Mouse (Mus musculus) olfactory bulb, adult 2 months (tissue): ENCODE data around the gene Tbx4.

Source experiments
- CTCF ChIP-seq: fragments of 200-500 bp; IDR thresholded peaks from 2 replicates; pipeline ENCODE4 v1.5.1; 2012; ENCODE audit warnings: low read depth, mild to moderate bottlenecking, low read length, moderate library complexity; ENCODE audit not compliant: insufficient read depth
- POLR2A ChIP-seq: fragments of 200-500 bp; IDR thresholded peaks from 2 replicates; pipeline ENCODE4 v1.6.1; 2012; ENCODE audit warnings: mild to moderate bottlenecking, low read depth, low read length, moderate library complexity; ENCODE audit not compliant: insufficient read depth

DNA sequence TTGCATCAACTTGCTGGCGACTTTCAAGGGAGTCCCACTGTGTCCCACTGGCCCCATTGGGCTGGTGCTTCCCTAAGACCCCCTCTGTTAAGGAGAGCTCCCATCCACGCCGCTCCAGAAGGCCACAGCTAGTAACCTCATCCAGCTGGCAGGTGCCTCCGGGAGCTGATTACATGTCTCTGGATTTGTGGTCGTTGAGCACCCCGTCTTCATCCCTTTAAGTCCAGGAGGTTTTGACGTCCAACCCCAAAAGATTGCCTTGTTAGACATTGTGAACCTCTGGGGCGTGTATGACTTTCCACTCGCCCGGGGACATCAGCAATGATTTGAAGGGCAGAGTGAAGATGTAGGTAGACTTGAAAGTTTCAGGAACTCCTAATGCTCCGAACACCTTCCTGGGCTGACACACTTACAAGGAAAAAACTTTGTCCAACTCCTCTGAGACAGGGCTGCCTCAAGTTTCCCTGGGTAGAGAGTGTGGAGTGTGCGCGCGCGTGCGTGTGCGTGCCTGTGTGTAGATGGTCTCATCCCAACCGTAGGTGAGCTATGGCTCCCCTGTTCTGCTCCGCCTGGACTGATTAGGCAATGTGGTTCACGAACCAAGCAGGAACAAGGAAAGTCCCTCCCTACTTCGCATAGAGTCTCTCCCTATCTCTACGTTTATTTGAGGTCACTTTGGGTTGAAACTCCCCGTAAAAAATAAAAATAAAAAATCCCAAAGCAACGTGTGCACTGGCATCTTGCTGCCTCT is 43.5 kb upstream of the Tbx4 start:
- no peak for TF ChIP-seq CTCF
- no peak for TF ChIP-seq POLR2A
